Comparison of ENCODE assay signal across 6 mouse cellular contexts in the genomic region with DNA sequence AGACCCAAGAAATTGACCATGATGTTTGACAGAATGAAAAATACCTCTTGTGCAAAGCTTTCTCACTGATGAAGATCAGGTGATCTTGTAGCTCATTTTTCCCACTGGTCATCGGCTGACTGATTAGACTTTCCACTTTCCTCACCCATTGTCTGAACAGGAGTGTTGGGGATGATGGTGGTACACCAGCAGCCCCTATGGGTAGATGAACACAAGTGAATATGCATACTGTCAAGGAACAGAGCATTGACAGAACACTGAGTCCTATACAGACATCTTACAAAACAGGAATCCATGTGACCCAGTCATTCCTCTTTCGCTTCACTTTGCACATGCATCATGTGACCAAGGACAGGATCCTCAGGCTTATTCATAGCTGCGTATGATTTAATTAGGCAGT. TPM values are rescaled to one million over a fixed set of nuclear protein-coding genes. Genes with fewer than 3 reads are reported as not detected.
"Had no signal": no experiment of that assay in that cellular context is flagged by ENCODE, and none has a peak within 500 bp of the region (broad histone marks: within the 10 kb centered on the region; RNA-seq: fewer than 3 reads in every experiment).

Gene Gm3752 (minus strand): TSS at position 101 of the 400 bp plus-strand sequence.

RNA-seq across cellular contexts. Expression of gene Gm3752, which starts in this region (rescaled TPM):
- polyA plus RNA-seq: intestine, embryonic 16.5 days; kidney, adult 2 months; kidney, embryonic 15.5 days; large intestine, adult 2 months; liver, adult 2 months; liver, embryonic 12.5 days had no signal
